Mouse (Mus musculus) gastrocnemius, postnatal 25 days (tissue): ENCODE measurements around the gene Dmd. TPM values are rescaled to one million over a fixed set of nuclear protein-coding genes. Genes with fewer than 3 reads are reported as not detected.
A peak's percentile ranks its signal among the peaks of the same experiment; 100 is the strongest.
"Not testable (repeated sequence)": the region's sequence is repeated elsewhere in the genome, so short reads cannot be mapped to it uniquely, and the experiment has no call there.

Experiments
- DNase-seq: peaks from one replicate; pipeline ENCODE4 v3.0.0; 2022
- long read RNA-seq, 2 experiments: library from polyadenylated mRNA; stranded (forward); transcript quantifications; one replicate each; pipeline ENCODE4 v2.0.0; 2021
- total RNA-seq, 2 experiments: library from RNA; stranded (reverse); gene quantifications; 1 replicate in 1 of 2; 2 replicates in 1 of 2; pipeline ENCODE4 v1.2.3; 2021

The Dmd gene
- total RNA-seq, result 100 to 1,000 TPM in 1 of 2 experiments, 10 to 100 TPM in 1; 98.1 to 101 TPM
- long read RNA-seq, experiment 1, full-length matches to known transcripts, result 1 of 4 reads
- long read RNA-seq, experiment 1, partial matches to known transcripts, result 3 of 4 reads
- long read RNA-seq, experiment 1, other reads (novel, unspliced or antisense), result 0 of 4 reads
- long read RNA-seq, experiment 2, partial matches to known transcripts, result 4 of 13 reads
- long read RNA-seq, experiment 2, other reads (novel, unspliced or antisense), result 9 of 13 reads

DNA sequence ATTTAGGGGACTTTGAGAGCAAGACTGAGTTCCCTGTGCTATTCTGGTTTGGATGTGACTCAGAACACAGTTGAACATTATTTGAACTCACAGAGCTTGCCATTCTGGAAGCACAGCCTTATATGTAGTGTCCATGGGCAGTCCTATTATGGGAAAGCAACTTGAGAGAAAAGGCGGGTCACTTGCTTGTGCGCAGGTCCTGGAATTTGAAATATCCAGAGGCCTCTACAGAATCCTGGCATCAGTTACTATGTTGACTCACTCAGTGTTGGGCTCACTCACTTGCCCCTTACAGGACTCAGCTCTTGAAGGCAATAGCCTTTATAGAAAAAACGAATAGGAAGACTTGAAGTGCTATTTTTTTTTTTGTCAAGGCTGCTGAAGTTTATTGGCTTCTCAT lies at the start of gene Dmd:
Gene Dmd, plus strand, starts transcription at position 241 of the 400 bp plus-strand sequence.
- peak; percentile 25 for DNase-seq

DNA sequence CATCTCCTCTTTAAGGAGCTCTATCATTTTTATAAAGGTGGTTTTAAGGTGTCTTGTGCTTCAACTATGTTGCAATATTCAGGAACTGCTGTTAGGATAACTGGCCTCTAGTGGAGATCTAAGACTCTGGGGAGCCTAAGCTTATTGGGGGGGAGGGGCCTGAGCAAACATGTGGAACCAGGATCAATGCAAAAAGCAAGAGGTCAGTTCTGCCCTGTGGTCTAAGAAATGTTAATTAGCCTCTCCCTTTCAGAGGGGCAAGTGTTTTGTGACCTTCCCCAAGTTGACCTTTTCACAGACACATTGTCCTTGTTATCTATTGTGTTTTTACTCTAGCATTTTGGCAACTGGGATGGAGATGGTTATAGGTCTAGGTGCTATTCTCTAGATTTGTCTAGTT lies 47.2 kb upstream of the Dmd start:
- DNase-seq, result no peak

DNA sequence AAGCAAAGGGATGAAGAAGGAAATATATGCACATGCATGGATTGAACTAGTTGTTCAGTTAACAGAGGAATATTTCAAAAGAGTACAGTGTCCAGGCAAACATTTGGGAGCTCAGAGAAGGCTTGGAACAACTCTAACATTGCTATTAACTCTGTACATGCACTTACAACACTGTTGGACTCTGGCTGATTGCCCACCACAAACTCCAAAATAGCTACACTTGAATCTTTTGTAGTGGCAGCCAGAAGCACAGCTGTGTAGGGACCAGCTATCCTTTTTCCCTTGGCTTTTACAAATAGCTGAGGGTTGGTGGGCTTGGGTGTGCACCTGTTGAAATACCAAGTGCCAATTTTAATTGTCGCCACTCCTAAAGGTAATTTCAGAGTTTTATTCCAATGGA lies 39.0 kb downstream of the Dmd start:
- no peak for DNase-seq

DNA sequence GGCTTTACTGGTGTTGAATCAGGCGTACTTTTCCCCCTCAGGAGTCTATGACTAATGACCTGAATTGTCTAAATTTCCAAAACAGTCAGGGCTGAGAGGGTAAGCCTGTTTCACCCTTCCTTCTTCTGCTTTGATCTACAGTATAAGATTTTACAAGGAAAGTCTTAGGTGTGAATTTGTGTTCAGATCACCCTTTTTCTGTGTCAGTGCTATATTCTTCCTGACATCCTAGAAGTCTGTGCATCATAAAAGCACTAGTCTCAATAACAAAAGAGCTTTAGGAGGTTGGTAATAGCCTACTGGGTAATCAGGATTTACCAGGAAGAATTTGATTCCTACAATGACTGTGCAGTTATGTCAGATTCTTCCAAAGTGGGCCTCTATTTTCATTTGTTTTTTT lies 101.5 kb downstream of the Dmd start:
- DNase-seq, result no peak

DNA sequence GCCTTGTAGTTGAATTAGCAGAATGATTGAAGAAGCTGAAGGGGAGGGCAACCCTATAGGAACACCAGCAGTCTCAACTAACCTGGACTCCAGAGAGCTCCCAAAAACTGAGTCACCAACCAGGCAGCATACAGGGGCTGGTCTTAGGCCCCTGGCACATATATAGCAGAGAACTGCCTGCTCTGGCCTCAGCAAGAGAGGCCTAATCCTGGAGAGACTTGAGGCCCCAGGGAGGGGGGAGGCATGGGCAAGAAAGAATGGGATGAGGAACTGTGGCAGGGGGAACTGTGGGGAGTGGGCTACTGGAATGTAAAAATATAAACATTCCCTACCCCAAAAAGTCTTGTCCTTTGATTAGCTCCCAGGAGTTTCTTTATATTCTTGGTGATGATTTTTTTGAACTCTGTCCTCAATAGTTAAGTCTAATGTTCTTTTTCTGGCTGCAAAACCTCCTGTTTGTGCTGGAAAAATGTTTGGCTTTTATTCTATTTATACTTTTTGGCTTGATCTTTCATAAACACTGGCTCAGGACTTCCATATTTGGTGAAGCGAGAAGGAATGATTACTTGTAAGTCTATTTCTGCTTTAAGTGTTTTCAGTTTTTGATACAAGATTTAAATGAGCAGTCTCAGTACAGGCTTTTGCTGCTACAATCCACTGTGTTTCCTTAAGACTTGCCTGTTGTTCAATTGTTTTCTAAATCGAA lies 167.7 kb downstream of the Dmd start:
- DNase-seq, result no peak

DNA sequence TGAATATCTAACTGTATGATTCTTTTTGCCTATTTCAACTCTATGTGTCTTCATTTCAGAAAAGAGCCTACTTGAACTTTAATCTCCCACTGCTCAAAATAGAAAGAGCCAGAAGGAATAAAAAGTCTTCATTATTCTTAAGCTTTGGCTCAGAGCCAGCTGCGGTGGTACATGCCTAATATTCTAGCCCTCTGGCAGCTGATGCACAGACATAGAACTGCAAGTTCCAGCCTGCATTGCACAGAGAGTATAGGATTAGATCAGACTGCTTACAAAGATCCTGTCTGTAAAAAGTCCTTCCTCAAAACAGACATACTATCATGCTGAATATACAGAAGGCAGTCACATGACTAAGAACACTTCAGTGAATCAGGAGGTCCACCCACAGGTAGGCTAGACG lies 168.5 kb downstream of the Dmd start:
- no peak for DNase-seq

DNA sequence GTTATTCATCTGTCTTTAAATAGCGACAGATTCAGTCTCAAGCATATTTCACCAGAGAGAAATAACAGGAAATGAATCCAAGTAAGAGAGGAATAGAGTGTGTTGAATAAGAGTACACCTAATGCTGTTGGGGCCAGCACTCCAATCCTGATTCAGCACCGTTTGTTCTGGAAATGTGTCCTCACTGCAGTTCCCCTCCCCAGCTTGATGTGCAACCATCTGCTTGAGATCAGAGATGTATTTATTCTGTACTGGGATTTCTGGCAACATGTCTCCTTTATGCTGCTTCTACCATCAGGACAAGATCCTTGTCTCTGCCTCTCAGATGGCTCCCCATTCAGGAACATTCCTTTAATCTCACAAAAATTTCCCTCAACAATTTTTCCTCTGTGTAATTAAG lies 271.9 kb downstream of the Dmd start:
- DNase-seq, result no peak

DNA sequence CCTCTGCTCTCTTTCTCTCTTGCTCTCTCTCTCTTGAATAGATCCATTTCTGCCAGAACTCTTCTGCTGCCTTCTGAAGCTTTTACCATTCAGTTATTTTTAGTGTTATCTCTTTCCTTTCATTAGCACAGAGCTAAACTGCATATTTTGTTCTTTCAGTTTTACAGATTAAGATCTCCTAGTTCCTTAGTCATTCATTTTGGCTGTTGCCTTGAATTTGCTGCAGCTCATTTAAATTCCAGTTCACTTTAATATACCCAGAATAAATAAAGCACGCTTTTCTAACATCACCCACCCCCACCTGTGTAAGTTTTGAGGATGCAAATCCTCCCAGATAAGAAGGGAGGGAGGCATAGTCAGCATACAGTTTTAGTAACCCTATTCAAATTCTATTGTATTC lies 272.4 kb downstream of the Dmd start:
- DNase-seq, result no peak

DNA sequence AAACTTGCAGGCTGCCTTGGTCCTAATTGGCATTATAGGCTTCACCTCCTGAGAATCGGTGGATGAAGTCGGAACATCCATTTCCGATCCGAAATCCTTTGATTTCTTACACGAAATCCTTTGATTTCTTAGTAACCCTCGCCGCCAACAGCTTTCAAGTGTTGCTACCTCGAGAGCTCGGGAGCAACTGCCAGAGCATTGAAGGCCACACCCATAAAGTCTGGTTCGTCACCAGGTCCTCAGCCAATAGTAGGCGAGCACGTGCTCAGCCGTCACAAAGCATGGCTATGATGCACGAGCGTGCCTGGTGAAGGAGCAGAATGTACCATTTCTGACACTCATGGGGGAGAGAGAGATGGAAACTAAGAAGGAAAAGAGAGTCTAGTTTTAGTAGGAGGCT lies 538.9 kb downstream of the Dmd start, which contains the start of gene Tsga8:
Gene Tsga8, minus strand, starts transcription at position 327 of the 400 bp plus-strand sequence.
- DNase-seq, result no peak

DNA sequence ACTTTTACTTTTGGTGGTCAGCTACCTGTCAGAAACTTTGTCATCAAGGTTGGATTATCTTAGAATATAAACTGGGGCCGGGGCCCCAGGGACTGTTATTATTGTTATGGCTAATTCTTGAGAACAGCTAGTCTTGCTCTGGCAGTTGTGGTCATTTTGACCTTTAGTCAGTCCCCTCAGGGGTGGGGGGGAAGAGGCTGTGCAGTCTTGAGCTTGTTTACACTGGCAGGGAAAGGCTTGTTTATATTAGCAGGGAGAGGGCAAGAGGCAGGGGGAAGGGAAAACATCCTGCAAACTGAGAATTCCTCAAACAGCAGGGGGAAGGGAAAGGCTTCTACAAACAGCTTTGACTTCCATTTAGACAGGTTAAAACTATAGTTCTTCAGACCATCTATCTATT lies 726.3 kb downstream of the Dmd start:
- no peak for DNase-seq

DNA sequence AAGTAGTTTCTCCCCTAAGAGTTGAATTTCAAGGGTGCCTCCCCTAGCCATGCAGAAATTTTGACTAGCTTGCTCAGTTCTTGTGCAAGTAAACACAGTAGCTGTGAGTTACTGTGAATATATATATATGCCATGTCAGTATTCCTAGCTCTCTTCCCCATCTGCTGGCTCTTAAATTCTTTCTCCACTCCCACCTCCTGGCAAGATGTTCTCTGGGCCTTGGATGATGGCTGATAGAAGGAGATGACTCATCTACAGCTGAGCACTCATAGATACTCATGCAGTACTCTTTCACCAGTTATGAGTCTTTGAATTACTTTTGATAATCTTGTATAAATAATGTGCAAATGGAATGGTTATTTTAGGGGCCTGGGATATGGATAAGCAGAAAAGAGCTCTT lies 737.9 kb downstream of the Dmd start:
- DNase-seq, result no peak

DNA sequence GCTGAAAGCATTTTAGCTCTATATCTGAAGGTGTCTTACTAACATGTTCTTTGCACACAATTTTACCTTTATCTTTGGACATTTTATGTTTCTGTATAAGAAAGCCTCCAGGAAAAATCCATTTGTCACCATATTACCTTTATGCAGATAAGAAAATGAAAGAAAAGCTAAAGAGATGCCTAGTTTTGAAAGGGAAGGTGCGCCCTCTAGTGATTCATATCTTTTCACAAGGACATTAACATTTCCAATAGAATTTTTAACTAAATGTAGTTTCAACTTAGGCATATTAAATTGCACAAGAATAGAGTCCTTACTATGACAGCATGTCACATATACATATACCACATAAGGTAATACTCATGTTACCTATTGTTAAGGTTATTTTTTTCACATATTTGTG lies 791.9 kb downstream of the Dmd start:
- DNase-seq, result no peak

DNA sequence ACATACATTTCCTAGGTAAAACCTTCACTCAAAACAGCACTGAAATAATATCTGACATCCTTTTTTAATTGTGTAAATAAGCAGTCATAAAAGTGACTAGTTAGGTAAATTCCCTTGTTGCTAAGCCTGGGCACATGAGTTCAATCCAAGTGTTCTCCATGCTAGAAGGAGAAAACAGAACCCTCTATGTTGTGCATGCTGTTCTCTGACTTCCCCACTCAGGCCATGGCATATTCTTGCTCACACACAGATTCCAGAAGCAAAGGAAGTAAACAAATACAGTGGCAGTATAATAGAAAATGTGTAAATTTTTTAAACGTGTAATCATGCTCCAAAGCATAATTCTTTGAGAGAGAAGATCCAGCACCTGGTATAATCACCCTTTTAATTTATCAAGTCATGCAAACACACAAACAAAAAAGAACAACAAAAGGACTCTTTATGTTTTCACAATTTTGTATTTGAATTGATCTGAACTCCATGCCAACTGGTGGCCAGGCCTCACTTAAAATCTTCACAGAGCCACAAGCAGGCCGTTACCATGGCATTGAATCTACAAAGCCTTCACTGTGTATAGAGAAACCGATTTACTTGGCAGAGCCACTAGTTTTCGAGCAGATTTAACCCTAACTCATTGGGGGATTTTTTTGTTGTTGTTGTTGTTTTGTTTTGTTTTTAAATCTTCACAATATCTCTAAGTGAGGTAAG lies 797.8 kb downstream of the Dmd start:
- no peak for DNase-seq

DNA sequence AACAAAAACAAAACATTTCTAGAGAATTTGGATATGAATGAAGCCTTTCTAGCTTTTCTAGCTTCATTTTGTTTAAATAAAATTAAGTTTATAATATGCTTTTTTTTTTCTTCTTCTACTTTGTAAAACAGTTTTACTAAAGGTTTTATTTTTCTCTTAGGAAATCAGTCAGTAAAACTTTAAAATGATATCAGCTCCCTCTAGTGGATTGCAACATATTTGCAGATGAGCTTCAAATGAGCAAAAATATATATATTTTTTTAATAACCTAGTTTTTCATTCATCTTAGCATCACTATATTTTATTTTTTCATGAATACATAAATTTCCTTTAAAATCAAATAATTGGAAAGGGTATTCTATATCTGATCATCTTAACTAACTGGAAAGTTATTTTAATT lies 838.7 kb downstream of the Dmd start:
- no peak for DNase-seq

DNA sequence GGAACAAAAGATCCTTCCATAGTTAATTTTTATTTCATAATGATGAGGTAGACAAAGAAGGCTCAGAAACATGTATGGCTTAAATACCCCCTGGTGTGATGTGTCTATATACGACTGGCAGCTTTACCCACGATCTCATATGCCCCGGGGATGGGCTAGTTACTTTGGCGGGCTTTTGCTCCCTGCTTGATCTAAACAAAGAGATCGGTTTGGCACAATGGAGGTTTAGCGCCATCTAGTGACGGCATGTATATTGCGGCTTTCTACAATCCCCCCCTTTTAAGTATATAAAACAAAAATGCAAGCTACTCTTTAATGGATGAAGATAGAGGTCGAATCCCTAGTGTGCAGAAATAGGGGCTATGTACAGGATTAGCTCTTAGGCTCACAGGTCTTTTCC lies 918.8 kb downstream of the Dmd start:
- not testable (repeated sequence) for DNase-seq

DNA sequence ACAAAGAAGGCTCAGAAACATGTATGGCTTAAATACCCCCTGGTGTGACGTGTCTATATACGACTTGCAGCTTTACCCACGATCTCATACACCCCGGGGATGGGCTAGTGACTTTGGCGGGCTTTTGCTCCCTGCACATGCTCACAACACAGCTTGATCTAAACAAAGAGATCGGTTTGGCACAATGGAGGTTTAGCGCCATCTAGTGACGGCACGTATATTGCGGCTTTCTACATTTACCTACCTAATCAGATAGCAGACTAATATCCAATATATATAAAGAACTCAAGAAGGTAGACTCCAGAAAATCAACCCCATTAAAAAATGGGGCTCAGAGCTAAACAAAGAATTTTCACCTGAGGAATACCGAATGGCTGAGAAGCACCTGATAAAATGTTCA lies 926.7 kb downstream of the Dmd start:
- not testable (repeated sequence) for DNase-seq

DNA sequence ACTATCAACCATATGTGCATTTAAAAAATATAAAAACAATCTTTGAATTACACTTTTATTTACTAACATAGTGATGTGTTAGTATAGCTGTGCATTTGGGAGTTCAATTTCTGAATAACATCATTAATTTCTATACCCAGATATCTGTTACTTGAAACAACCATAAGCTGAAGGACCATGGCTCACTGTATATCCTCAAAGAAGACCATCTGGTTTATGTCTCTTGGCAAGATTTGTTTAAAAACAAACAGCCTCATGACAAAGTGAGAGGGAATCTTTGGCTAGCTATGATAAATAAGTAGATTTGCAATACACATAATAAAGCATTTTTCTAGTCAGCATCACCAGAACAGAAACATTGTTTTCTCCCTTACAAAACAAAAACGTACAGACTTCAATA lies 1027.2 kb downstream of the Dmd start:
- no peak for DNase-seq

DNA sequence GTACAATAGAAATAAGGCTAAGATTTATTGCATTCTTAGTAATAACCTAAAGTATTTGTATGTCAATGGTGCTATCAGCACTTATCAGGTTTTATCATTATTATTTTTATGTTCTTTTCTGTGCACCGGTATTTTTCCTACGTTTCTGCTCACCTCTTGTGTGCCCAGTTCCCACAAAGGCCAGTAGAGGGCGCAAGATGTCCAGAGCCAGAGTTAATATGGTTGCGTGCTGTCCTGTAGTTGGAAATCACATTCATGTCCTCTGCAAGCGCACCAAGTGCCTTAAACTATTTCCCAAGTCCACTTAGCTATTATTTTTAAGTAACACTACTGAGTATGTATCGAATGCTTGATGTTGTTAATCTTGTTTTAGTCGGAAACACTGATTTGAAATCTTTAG lies 1052.6 kb downstream of the Dmd start:
- no peak for DNase-seq

DNA sequence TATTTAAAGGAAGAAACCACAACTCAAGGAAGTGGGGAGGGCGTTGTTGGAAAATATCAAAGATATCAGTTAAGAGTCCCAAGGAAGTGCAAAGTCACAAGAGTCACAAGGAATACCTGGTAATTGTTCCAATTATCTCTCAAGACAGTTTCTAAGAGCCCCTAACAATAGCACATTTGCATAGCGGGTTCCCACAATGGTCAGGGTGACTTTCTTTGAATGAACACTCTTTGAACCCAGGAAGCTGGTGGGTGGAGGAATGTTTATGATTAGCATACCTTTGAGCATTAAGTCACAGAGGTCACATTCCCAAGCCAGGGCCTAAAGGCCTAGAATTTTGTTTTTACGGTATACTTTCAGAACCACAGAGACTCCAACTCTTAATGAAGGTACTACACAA lies 1113.8 kb downstream of the Dmd start:
- DNase-seq, result not testable (repeated sequence)

DNA sequence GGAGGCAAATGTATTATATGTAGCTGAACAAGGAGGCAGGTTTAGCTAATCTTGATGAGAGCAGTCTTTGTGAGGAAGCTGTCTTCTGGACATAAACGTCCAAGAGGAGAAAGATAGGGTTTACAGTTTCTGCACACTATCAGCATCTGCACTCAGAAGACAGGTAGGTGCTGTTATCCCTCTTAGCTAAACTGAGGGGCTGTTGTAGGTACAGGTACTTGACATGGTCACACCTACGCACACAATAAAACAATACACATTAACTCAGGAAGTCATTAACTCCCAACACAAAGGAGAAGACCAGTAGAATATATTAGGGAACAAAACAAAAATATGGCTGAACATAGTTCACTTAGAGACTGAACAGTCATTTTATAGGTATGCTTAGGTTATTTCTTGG lies 1217.2 kb downstream of the Dmd start:
- DNase-seq, result no peak

DNA sequence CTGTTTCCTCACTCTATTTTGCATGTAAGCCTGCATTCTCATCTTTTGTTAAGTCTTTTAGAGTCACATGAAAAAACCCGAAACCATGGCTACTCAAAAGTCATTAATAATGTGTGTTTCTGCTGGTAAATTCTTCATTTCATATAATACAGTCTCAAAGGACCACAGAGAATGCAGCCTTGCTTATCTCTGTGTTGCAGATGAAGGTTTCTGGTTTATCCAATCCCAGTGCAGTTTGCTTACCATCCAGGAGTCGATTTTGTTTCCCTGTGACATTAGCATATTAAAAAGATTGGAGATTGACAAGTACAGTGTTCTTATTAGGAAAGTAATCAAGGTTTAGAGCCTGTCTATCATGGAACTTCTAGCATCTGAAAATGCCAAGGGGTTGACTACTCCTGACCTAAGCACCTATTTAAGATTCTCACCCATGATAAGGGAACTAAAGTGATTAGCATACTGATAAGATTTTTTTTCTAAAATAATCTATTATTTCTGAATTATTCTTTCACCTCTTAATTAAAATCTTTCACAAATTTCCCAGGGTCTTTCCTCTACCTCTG lies 1292.7 kb downstream of the Dmd start:
- no peak for DNase-seq

DNA sequence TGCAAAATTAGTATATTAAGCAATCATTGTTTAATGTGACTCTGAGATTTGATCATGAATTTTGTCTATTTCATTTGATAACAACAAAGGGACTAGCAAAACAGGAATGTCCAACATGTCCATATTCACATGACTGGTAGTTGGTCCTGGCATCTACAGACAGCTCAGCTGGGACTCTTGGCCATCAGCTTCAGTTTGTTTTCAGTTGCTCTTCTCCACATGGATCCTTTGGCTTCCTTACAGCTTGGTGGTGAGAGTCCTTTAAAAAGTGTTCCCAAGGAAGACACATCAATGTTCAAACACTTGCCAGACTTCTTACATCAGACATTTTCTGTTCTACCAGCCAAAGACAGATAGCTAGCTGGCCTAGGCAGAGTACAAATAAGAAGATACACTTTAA lies 1381.9 kb downstream of the Dmd start:
- no peak for DNase-seq

DNA sequence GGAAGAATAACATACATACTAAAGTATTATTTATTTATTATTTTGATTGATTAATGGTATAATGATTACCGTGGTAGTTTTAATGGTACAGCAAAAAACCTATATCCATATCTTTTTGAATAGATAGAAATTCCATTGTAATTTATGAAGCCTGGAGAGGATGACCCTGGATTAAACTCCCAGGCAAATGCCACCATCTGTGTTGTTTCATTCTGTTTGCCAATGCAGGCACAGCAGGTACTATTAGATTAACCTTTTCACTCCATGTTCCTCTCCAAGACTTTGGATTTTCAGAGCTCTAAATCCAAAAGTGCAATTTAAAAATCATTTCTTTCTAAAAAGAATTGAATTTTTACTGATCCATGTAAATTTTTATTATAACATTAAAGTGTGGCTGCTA lies 1383.5 kb downstream of the Dmd start:
- no peak for DNase-seq
